Mouse (Mus musculus): Measurements from ENCODE around the gene Rab9. TPM values are rescaled to one million over a fixed set of nuclear protein-coding genes. Genes with fewer than 3 reads are reported as not detected.
A peak's percentile ranks its signal among the peaks of the same experiment; 100 is the strongest.

Rab9 gene
- polyA plus RNA-seq, 1 experiment from 2014 or later, result 55.7 TPM

GRCm38 (mm10) chrX:166477393-166477792, 2.3 kb downstream of the Rab9 start:
- 0 out of 2 replicates have a peak overlapping the region, but pooled peaks have one; percentile 5 for H3K9ac ChIP-seq (ENCODE audit: low read depth, low read length)
- no peak overlapping the region for H3K27ac ChIP-seq (replicated peaks; ENCODE audit: low read depth, low read length)
- DNase-seq (ENCODE audit: low spot score), result no peak
- H3K4me2 ChIP-seq (ENCODE audit: low read depth, low read length), result peak overlapping the region; percentile 56
- no peaks in the 10 kb centered on the region for H3K9me3 ChIP-seq (ENCODE audit: control insufficient read depth, low read length)
- no peaks in the 10 kb centered on the region for H3K36me3 ChIP-seq (ENCODE audit: control insufficient read depth, insufficient read depth, low read length)
- no peaks in the 10 kb centered on the region for H3K4me1 ChIP-seq (ENCODE audit: control insufficient read depth, insufficient read depth, low read length)
- peak overlapping the region; percentile 62 for H3K4me3 ChIP-seq (ENCODE audit: low read depth, low read length)
- no peak for ATAC-seq (ENCODE audit: low read depth)
- WGBS, result 50% methylated on average over 6 of the region's 6 CpGs
- no peaks in the 10 kb centered on the region for H3K27me3 ChIP-seq (replicated peaks; ENCODE audit: control insufficient read depth, insufficient read depth, low read length)

DNA sequence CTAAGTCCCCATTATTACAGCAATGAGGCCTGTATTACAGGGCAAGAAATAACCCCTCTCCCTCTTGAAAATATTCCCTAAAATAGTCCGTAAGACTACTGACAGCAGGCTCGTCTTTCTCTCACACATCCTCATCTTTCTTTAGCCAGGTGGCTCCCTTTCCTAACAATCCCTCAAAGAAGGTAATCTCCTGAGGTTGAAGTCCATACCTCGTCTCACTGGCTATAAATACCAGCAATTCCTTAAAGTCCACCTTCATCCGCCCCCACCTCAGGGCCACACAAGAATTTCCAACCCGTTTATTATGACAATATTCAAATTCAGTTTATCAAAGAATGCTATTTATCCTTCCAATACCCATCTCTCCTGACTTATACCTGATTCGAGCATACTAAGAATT, 7.1 kb downstream of the Rab9 start:
- Histone ChIP-seq H3K9me3 (ENCODE audit: control insufficient read depth, low read length) (no peaks in the 10 kb centered on the region), H3K36me3 (ENCODE audit: control insufficient read depth, insufficient read depth, low read length) (no peaks in the 10 kb centered on the region), H3K4me2 (ENCODE audit: low read depth, low read length) (no peak overlapping the region), H3K9ac (ENCODE audit: low read depth, low read length) (no peak overlapping the region), H3K4me1 (ENCODE audit: control insufficient read depth, insufficient read depth, low read length) (no peaks in the 10 kb centered on the region), H3K27ac (replicated peaks; ENCODE audit: low read depth, low read length) (no peak overlapping the region), H3K27me3 (replicated peaks; ENCODE audit: control insufficient read depth, insufficient read depth, low read length) (no peaks in the 10 kb centered on the region), H3K4me3 (ENCODE audit: low read depth, low read length) (no peak overlapping the region)
- no peak for ATAC-seq (ENCODE audit: low read depth)
- DNase-seq (ENCODE audit: low spot score), result no peak
- 83% methylated on average over 6 of the region's 6 CpGs for WGBS

- no peaks in the 10 kb centered on the region for H3K9me3 ChIP-seq (ENCODE audit: control insufficient read depth, low read length)
- DNase-seq (ENCODE audit: low spot score) (no peak), ATAC-seq (ENCODE audit: low read depth) (no peak)
- H3K27ac ChIP-seq (replicated peaks; ENCODE audit: low read depth, low read length), result no peak overlapping the region
- no peaks in the 10 kb centered on the region for H3K36me3 ChIP-seq (ENCODE audit: control insufficient read depth, insufficient read depth, low read length)
- WGBS, result 92% methylated on average over 7 of the region's 7 CpGs
- H3K9ac ChIP-seq (ENCODE audit: low read depth, low read length), result no peak overlapping the region
- no peak overlapping the region for H3K4me3 ChIP-seq (ENCODE audit: low read depth, low read length)
- no peaks in the 10 kb centered on the region for H3K27me3 ChIP-seq (replicated peaks; ENCODE audit: control insufficient read depth, insufficient read depth, low read length)
- H3K4me1 ChIP-seq (ENCODE audit: control insufficient read depth, insufficient read depth, low read length), result no peaks in the 10 kb centered on the region
- no peak overlapping the region for H3K4me2 ChIP-seq (ENCODE audit: low read depth, low read length)
These were observed 11.3 kb downstream of the Rab9 start for GRCm38 (mm10) chrX:166468321-166468720.

- H3K36me3 ChIP-seq (ENCODE audit: control insufficient read depth, insufficient read depth, low read length), result peaks cover 14% of the 10 kb centered on the region; the same call in 1 of the 2 replicates
- no peak overlapping the region for H3K9ac ChIP-seq (ENCODE audit: low read depth, low read length)
- no peak overlapping the region for H3K27ac ChIP-seq (replicated peaks; ENCODE audit: low read depth, low read length)
- H3K4me3 ChIP-seq (ENCODE audit: low read depth, low read length), result no peak overlapping the region
- H3K4me1 ChIP-seq (ENCODE audit: control insufficient read depth, insufficient read depth, low read length), result no peaks in the 10 kb centered on the region
- 0 out of 2 replicates have a peak, but pooled peaks cover 8% of the 10 kb centered on the region for H3K27me3 ChIP-seq (replicated peaks; ENCODE audit: control insufficient read depth, insufficient read depth, low read length)
- ATAC-seq (ENCODE audit: low read depth) (no peak), DNase-seq (ENCODE audit: low spot score) (no peak)
- WGBS, result 79% methylated on average over 1 of the region's 1 CpGs
- H3K9me3 ChIP-seq (ENCODE audit: control insufficient read depth, low read length), result no peaks in the 10 kb centered on the region
- H3K4me2 ChIP-seq (ENCODE audit: low read depth, low read length), result no peak overlapping the region
These were observed 24.1 kb downstream of the Rab9 start for GRCm38 (mm10) chrX:166455525-166455924.

DNA sequence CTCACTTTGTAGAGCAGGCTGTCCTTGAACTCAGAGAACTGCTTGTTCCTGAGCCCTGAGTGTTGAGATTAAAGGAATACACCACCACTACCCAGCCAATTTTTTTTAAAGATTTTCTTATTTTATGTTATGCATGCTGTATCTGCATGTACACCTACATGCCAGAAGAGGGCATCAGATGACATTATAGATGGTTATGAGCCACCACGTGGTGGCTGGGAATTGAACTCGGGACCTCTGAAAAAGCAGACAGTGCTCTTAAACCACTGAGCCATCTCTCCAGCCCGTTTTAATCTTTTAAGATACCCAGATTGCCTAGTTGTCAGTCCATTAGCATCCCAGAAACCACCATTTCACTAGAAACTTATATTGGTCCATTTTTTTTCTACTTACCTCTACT, 25.3 kb downstream of the Rab9 start:
- no peak overlapping the region for H3K9ac ChIP-seq (ENCODE audit: low read depth, low read length)
- DNase-seq (ENCODE audit: low spot score) (no peak), ATAC-seq (ENCODE audit: low read depth) (no peak)
- 0 out of 2 replicates have a peak, but pooled peaks cover 6% of the 10 kb centered on the region for H3K27me3 ChIP-seq (replicated peaks; ENCODE audit: control insufficient read depth, insufficient read depth, low read length)
- no peaks in the 10 kb centered on the region for H3K4me1 ChIP-seq (ENCODE audit: control insufficient read depth, insufficient read depth, low read length)
- H3K36me3 ChIP-seq (ENCODE audit: control insufficient read depth, insufficient read depth, low read length), result peaks cover 14% of the 10 kb centered on the region; the same call in 1 of the 2 replicates
- no peak overlapping the region for H3K27ac ChIP-seq (replicated peaks; ENCODE audit: low read depth, low read length)
- no peaks in the 10 kb centered on the region for H3K9me3 ChIP-seq (ENCODE audit: control insufficient read depth, low read length)
- no peak overlapping the region for H3K4me3 ChIP-seq (ENCODE audit: low read depth, low read length)
- H3K4me2 ChIP-seq (ENCODE audit: low read depth, low read length), result no peak overlapping the region
- 66% methylated on average over 3 of the region's 3 CpGs for WGBS

DNA sequence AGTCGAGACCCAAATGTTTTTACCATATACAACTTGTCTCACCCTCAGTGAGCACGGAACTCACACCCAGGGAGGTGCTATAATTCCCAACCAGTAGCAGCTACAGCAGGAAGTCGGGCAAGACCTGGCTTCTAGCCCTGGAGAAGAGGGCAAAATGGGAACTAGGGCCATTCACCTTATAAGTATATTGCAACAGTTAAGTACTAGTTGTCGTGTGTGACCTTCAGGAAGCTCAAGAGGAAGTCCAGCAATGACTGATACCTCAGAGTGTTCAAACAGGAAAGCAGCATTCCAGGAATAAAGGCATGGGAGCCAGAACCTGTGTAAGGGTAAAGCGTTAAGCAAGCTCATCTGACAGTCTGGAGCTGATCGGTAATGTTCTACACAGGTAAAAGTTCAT, 26.1 kb downstream of the Rab9 start:
- Histone ChIP-seq H3K4me1 (ENCODE audit: control insufficient read depth, insufficient read depth, low read length) (no peaks in the 10 kb centered on the region), H3K27me3 (replicated peaks; ENCODE audit: control insufficient read depth, insufficient read depth, low read length) (0 out of 2 replicates have a peak, but pooled peaks cover 6% of the 10 kb centered on the region), H3K9ac (ENCODE audit: low read depth, low read length) (no peak overlapping the region), H3K4me2 (ENCODE audit: low read depth, low read length) (no peak overlapping the region), H3K36me3 (ENCODE audit: control insufficient read depth, insufficient read depth, low read length) (peaks cover 14% of the 10 kb centered on the region; the same call in 1 of the 2 replicates), H3K4me3 (ENCODE audit: low read depth, low read length) (no peak overlapping the region), H3K9me3 (ENCODE audit: control insufficient read depth, low read length) (no peaks in the 10 kb centered on the region), H3K27ac (replicated peaks; ENCODE audit: low read depth, low read length) (no peak overlapping the region)
- 65% methylated on average over 6 of the region's 6 CpGs for WGBS
- DNase-seq (ENCODE audit: low spot score) (no peak), ATAC-seq (ENCODE audit: low read depth) (no peak)

DNA sequence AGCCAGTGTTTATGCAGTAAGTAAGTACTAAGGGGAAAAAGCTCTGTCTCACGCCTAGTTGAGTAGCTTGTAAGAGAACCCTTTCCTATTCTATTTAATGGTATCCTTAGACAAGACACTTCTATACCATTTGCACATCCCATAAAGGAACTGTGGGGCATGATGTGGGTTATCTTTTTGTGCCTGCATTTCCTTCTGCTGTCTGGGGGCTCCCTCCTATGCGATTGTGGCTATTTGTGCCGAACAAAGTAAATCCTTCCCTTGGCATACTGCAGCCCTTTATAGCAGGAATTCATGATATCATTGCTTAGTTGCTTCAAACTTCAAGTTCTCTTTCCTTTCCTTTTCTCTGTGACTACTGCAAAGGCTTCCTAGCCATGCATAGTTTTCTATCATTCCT, 35.1 kb downstream of the Rab9 start:
- Histone ChIP-seq H3K4me1 (ENCODE audit: control insufficient read depth, insufficient read depth, low read length) (no peaks in the 10 kb centered on the region), H3K36me3 (ENCODE audit: control insufficient read depth, insufficient read depth, low read length) (no peaks in the 10 kb centered on the region), H3K9ac (ENCODE audit: low read depth, low read length) (no peak overlapping the region), H3K9me3 (ENCODE audit: control insufficient read depth, low read length) (no peaks in the 10 kb centered on the region), H3K4me3 (ENCODE audit: low read depth, low read length) (no peak overlapping the region), H3K27me3 (replicated peaks; ENCODE audit: control insufficient read depth, insufficient read depth, low read length) (peaks cover 31% of the 10 kb centered on the region), H3K4me2 (ENCODE audit: low read depth, low read length) (no peak overlapping the region), H3K27ac (replicated peaks; ENCODE audit: low read depth, low read length) (no peak overlapping the region)
- 81% methylated on average over 3 of the region's 3 CpGs for WGBS
- ATAC-seq (ENCODE audit: low read depth), result no peak
- DNase-seq (ENCODE audit: low spot score), result no peak

DNA sequence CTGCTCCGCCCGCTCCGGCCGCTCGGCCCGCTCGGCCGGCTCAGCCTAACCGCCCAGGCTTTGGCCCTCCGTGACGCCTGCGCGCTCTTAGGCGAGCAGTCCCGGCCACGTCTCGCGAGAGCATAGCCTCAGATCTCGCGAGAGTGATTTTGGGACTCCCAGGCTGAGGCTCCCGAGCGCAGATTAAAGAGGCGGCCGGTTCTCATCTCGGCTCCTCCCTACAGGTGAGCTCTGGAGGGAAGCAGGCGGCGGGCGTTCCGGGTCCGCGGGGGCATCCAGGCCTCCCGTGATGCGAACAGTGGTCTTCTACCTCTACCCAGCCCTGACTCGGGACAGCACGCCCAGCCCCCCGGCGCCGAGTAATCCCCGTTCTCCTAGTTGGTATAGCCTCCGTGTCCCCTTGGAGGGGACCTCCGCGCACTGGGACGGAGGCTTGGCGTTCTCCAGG, 39.0 kb downstream of the Rab9 start, which contains the start of gene Ofd1:
Gene Ofd1 (minus strand): TSS at position 89 of the 448 bp plus-strand sequence.
- H3K4me2 ChIP-seq (ENCODE audit: low read depth, low read length), result peak within 1 kb of the TSS; percentile 62
- peaks cover 33% of the 10 kb centered on the region for H3K27me3 ChIP-seq (replicated peaks; ENCODE audit: control insufficient read depth, insufficient read depth, low read length)
- no peaks in the 10 kb centered on the region for H3K4me1 ChIP-seq (ENCODE audit: control insufficient read depth, insufficient read depth, low read length)
- H3K4me3 ChIP-seq (ENCODE audit: low read depth, low read length), result peak within 1 kb of the TSS; percentile 58
- H3K27ac ChIP-seq (replicated peaks; ENCODE audit: low read depth, low read length), result peak within 1 kb of the TSS; percentile 77
- DNase-seq (ENCODE audit: low spot score) (peak; percentile 96), ATAC-seq (ENCODE audit: low read depth) (peak; percentile 99)
- 26% methylated on average over 13 of the region's 44 CpGs for WGBS
- H3K9me3 ChIP-seq (ENCODE audit: control insufficient read depth, low read length), result no peaks in the 10 kb centered on the region
- no peaks in the 10 kb centered on the region for H3K36me3 ChIP-seq (ENCODE audit: control insufficient read depth, insufficient read depth, low read length)
- H3K9ac ChIP-seq (ENCODE audit: low read depth, low read length), result peak within 1 kb of the TSS; percentile 78

DNA sequence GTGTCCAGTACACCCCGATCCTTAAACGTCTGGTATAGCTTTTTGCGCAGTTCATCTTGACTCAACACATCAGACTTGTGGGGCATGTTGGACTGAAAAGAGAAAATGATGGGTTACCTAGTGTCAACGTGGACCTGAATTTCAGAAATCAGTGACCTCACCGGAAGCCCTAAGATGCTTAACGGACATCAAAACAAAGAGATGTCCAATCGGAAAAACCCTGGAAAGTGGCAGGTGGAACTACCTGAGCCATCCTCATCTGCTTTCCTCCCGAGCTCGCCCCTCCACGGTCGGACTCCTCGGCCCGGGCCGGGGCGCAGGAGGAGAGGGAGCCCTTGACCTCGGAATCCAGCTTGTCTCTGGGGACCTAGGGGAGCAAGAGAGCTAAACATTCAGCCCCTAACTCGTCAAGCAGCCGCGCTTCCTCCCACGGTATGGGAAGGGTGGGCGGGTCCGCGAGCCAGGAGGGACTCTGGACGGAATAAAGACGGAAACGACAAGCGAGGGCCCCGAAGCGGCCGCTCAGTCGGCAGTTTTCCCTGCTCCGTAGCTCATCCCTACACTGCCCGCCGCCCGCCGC, 39.5 kb downstream of the Rab9 start, which contains the start of gene Trappc2:
Gene Trappc2 (plus strand): TSS at position 539 of the 580 bp plus-strand sequence.
- Histone ChIP-seq H3K27me3 (replicated peaks; ENCODE audit: control insufficient read depth, insufficient read depth, low read length) (peaks cover 33% of the 10 kb centered on the region), H3K4me2 (ENCODE audit: low read depth, low read length) (peak within 1 kb of the TSS; percentile 62), H3K27ac (replicated peaks; ENCODE audit: low read depth, low read length) (peak within 1 kb of the TSS; percentile 77), H3K4me1 (ENCODE audit: control insufficient read depth, insufficient read depth, low read length) (no peaks in the 10 kb centered on the region), H3K36me3 (ENCODE audit: control insufficient read depth, insufficient read depth, low read length) (no peaks in the 10 kb centered on the region), H3K4me3 (ENCODE audit: low read depth, low read length) (peak within 1 kb of the TSS; percentile 58), H3K9ac (ENCODE audit: low read depth, low read length) (peak within 1 kb of the TSS; percentile 78), H3K9me3 (ENCODE audit: control insufficient read depth, low read length) (no peaks in the 10 kb centered on the region)
- DNase-seq (ENCODE audit: low spot score) (peak; percentile 23), ATAC-seq (ENCODE audit: low read depth) (peak; percentile 75)
- WGBS, result 19% methylated on average over 17 of the region's 36 CpGs

Measured in embryonic facial prominence, embryonic 14.5 days (tissue).